Mouse (Mus musculus) ES-E14 (cell line): ENCODE results near the gene Igf1. TPM values are rescaled to one million over a fixed set of nuclear protein-coding genes. Genes with fewer than 3 reads are reported as not detected.

Source experiments
- DNase-seq: peaks from one replicate; pipeline ENCODE4 v3.0.0-alpha.2; 2013; ENCODE audit warnings: low read depth, low spot score
- H3K27ac ChIP-seq: 2 replicates; pipeline ENCODE4 v1.5.1; 2012; ENCODE audit warnings: low read depth, mild to moderate bottlenecking, low read length, moderate library complexity, mixed read lengths; ENCODE audit not compliant: poor library complexity, insufficient read depth, severe bottlenecking
- H3K36me3 ChIP-seq: 2 replicates; pipeline ENCODE4 v1.6.1; 2012; ENCODE audit warnings: mild to moderate bottlenecking, low read length, moderate library complexity, mixed read lengths; ENCODE audit not compliant: control insufficient read depth, poor library complexity, insufficient read depth, severe bottlenecking
- H3K4me1 ChIP-seq, 2 experiments: fragments of 150-350 bp in 1 of 2; sonication (generic) in 1 of 2; 2 replicates each; pipeline ENCODE4 v1.6.1; 2012; ENCODE audit warnings: low read length in 2 of 2, mild to moderate bottlenecking in 1 of 2, mixed read lengths in 1 of 2; ENCODE audit not compliant: control insufficient read depth in 2 of 2, insufficient read depth in 2 of 2, poor library complexity in 1 of 2
- H3K4me3 ChIP-seq, 2 experiments: fragments of 150-350 bp in 1 of 2; sonication (generic) in 1 of 2; 2 replicates each; pipeline ENCODE4 v1.5.1; 2012; ENCODE audit warnings: low read length in 2 of 2, low read depth in 1 of 2, mild to moderate bottlenecking in 1 of 2, mixed read lengths in 1 of 2; ENCODE audit not compliant: insufficient read depth in 1 of 2, poor library complexity in 1 of 2, severe bottlenecking in 1 of 2
- H3K9ac ChIP-seq: 2 replicates; pipeline ENCODE4 v1.6.1; 2012; ENCODE audit warnings: low read depth, mild to moderate bottlenecking, low read length, mixed read lengths; ENCODE audit not compliant: poor library complexity, insufficient read depth, severe bottlenecking
- H3K9me3 ChIP-seq: fragments of 150-350 bp; sonication (generic); 2 replicates; pipeline ENCODE4 v1.6.1; 2012; ENCODE audit warnings: low read depth, mild to moderate bottlenecking, low read length; ENCODE audit not compliant: control insufficient read depth, insufficient read depth
- CHD2 ChIP-seq: IDR thresholded peaks from 2 replicates; pipeline ENCODE4 v1.6.1; 2014; ENCODE audit warnings: mild to moderate bottlenecking, low read depth, low read length, inconsistent platforms
- HCFC1 ChIP-seq: IDR thresholded peaks from 2 replicates; pipeline ENCODE4 v1.6.1; 2012; ENCODE audit warnings: low read length, inconsistent platforms, borderline replicate concordance; ENCODE audit not compliant: insufficient read depth
- MAFK ChIP-seq: IDR thresholded peaks from 2 replicates; pipeline ENCODE4 v1.6.1; 2014; ENCODE audit warnings: mild to moderate bottlenecking, low read depth, low read length, inconsistent platforms; ENCODE audit not compliant: insufficient read depth
- ZC3H11A ChIP-seq: IDR thresholded peaks from 2 replicates; pipeline ENCODE4 v1.6.1; 2012; ENCODE audit warnings: low read depth, mild to moderate bottlenecking, inconsistent platforms, low read length, borderline replicate concordance
- ZNF384 ChIP-seq: IDR thresholded peaks from 2 replicates; pipeline ENCODE4 v1.6.1; 2012; ENCODE audit warnings: low read depth, low read length, inconsistent platforms
- in situ Hi-C, 2 experiments: fragments of 600-800 bp; cut with MboI; formaldehyde crosslinking; loops; one replicate each; pipeline ENCODE4 v1.15.1; 2025; ENCODE audit warnings: low sequenced_read_pairs in 2 of 2, inconsistent platforms in 1 of 2; ENCODE audit not compliant: unreplicated experiment in 2 of 2
- total RNA-seq: library from RNA; depleted of rRNA; stranded (reverse); fragments of 300-350 nt; gene quantifications from 2 replicates; pipeline ENCODE4 v1.2.3, GENCODE M21; 2012

Igf1 gene
- total RNA-seq, 1 experiment, result 0.40 TPM

DNA sequence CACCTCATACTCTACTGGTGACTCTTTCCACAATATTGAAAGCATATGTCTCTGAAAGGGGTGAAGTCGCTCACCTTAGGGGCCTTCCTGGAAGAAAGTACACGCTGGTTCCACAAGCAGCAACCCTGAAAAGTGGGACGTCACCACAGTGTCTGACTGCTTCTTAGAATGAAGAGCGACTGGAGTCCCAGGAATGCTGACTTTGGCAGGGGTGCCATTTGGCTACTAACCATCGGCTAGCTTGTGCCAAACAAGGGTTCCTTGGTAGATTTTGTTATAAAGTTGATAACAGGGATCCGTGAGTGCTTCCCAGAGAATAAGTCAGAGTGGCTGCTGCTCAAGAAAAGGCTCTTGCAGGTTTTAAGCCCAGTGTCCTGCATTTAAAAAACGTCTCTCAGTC, 4.8 kb downstream of the Igf1 start:
- H3K36me3 ChIP-seq, result no peaks in the 10 kb centered on the region
- DNase-seq, result no peak
- TF ChIP-seq ZC3H11A (no peak), HCFC1 (no peak), CHD2 (no peak), MAFK (no peak), ZNF384 (no peak)
- H3K4me1 ChIP-seq, result 0 out of 4 replicates have a peak, but pooled peaks cover 0 to 2% of the 10 kb centered on the region in 2 experiments
- H3K9me3 ChIP-seq, result no peaks in the 10 kb centered on the region
- no peak overlapping the region for H3K9ac ChIP-seq
- no peak overlapping the region for H3K4me3 ChIP-seq
- no peak overlapping the region for H3K27ac ChIP-seq
- in situ Hi-C loops, result loop anchor here in 1 of 2 experiments (25.0 kb wide), 1 partner anchor 449 kb away; no protein-coding TSS in a partner anchor

DNA sequence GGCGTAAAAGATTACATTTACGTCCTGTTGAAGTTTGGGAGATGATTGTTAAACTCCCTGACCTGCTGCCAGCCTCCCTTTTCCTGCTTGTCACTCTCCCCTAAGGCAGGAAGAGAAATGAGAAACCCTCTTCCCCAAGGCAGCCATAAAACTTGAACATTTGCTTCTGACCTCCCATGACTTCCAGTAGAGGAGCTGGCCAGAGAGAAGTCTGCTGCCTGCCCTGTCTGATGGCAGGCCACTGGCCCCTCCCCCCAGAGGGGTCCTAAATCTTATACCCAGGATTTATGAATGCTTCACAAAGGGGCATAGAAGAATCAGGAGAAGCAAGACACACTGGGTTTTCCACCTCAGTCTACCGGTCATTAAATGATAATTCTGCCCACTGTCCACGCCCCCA, 5.3 kb downstream of the Igf1 start:
- no peak overlapping the region for H3K9ac ChIP-seq
- no peak for DNase-seq
- H3K4me3 ChIP-seq, result no peak overlapping the region
- H3K27ac ChIP-seq, result no peak overlapping the region
- in situ Hi-C loops, result loop anchor here in 1 of 2 experiments (25.0 kb wide), 1 partner anchor 449 kb away; no protein-coding TSS in a partner anchor
- TF ChIP-seq ZC3H11A (no peak), ZNF384 (no peak), MAFK (no peak), CHD2 (no peak), HCFC1 (no peak)
- 0 out of 4 replicates have a peak, but pooled peaks cover 0 to 2% of the 10 kb centered on the region in 2 experiments for H3K4me1 ChIP-seq
- H3K36me3 ChIP-seq, result no peaks in the 10 kb centered on the region
- no peaks in the 10 kb centered on the region for H3K9me3 ChIP-seq

GRCm38 (mm10) chr10:87865712-87866111, 7.6 kb downstream of the Igf1 start:
- Histone ChIP-seq H3K4me3 (no peak overlapping the region), H3K36me3 (no peaks in the 10 kb centered on the region), H3K9ac (no peak overlapping the region), H3K9me3 (no peaks in the 10 kb centered on the region), H3K27ac (no peak overlapping the region), H3K4me1 (no peaks in the 10 kb centered on the region)
- no peak for DNase-seq
- TF ChIP-seq ZC3H11A (no peak), CHD2 (no peak)
- in situ Hi-C loops, result loop anchor here in 1 of 2 experiments (25.0 kb wide), 1 partner anchor 447 kb away; no protein-coding TSS in a partner anchor

- Histone ChIP-seq H3K4me1 (no peaks in the 10 kb centered on the region), H3K4me3 (no peak overlapping the region), H3K36me3 (no peaks in the 10 kb centered on the region), H3K9ac (no peak overlapping the region), H3K9me3 (no peaks in the 10 kb centered on the region), H3K27ac (no peak overlapping the region)
- TF ChIP-seq ZC3H11A, result no peak
- in situ Hi-C loops, result loop anchor here in 1 of 2 experiments (25.0 kb wide), 1 partner anchor 446 kb away; no protein-coding TSS in a partner anchor
- no peak for DNase-seq
These were observed 8.4 kb downstream of the Igf1 start for GRCm38 (mm10) chr10:87866448-87866847.

- TF ChIP-seq HCFC1, result no peak
- no peak for TF ChIP-seq MAFK
- TF ChIP-seq ZNF384, result no peak
- no peak for TF ChIP-seq ZC3H11A
- no peak for TF ChIP-seq CHD2
- Histone ChIP-seq H3K4me1 (no peaks in the 10 kb centered on the region), H3K9me3 (no peaks in the 10 kb centered on the region), H3K4me3 (no peak overlapping the region), H3K27ac (no peak overlapping the region), H3K36me3 (no peaks in the 10 kb centered on the region), H3K9ac (no peak overlapping the region)
- in situ Hi-C loops, result loop anchor here in 1 of 2 experiments (25.0 kb wide), 1 partner anchor 445 kb away; no protein-coding TSS in a partner anchor
- DNase-seq, result no peak
These were observed 9.2 kb downstream of the Igf1 start for GRCm38 (mm10) chr10:87867217-87867616.
